Mouse (Mus musculus): ENCODE results near the gene Ext2. TPM values are rescaled to one million over a fixed set of nuclear protein-coding genes. Genes with fewer than 3 reads are reported as not detected.

The Ext2 gene
- polyA plus RNA-seq, 1 experiment from 2014 or later: 77.0 TPM

- WGBS: 89% methylated on average over 3 of the region's 3 CpGs
- H3K4me1 ChIP-seq (ENCODE audit: control insufficient read depth, insufficient read depth, low read length): no peaks in the 10 kb centered on the region; the same call in 1 of the 2 replicates
- no peaks in the 10 kb centered on the region for H3K27me3 ChIP-seq (ENCODE audit: control insufficient read depth, insufficient read depth, low read length)
- H3K9me3 ChIP-seq (ENCODE audit: control insufficient read depth, low read length): no peaks in the 10 kb centered on the region
- ATAC-seq (ENCODE audit: insufficient read depth, low FRiP score, low TSS enrichment) (no peak), DNase-seq (ENCODE audit: low spot score) (no peak)
- no peak overlapping the region for H3K27ac ChIP-seq (ENCODE audit: low read depth, low read length)
- H3K9ac ChIP-seq (ENCODE audit: low read length): no peak overlapping the region
- no peak overlapping the region for H3K4me3 ChIP-seq (ENCODE audit: low read depth, low read length)
- no peaks in the 10 kb centered on the region for H3K36me3 ChIP-seq (ENCODE audit: control insufficient read depth, insufficient read depth, low read length)
- H3K4me2 ChIP-seq (ENCODE audit: low read depth): no peak overlapping the region
Measured at GRCm38 (mm10) chr2:93764211-93764610, 58.2 kb downstream of the Ext2 start.

GRCm38 (mm10) chr2:93760389-93760788 lies 62.0 kb downstream of the Ext2 start:
- H3K36me3 ChIP-seq (ENCODE audit: control insufficient read depth, insufficient read depth, low read length): no peaks in the 10 kb centered on the region
- no peak overlapping the region for H3K4me2 ChIP-seq (ENCODE audit: low read depth)
- no peaks in the 10 kb centered on the region for H3K27me3 ChIP-seq (ENCODE audit: control insufficient read depth, insufficient read depth, low read length)
- no peaks in the 10 kb centered on the region for H3K9me3 ChIP-seq (ENCODE audit: control insufficient read depth, low read length)
- no peak overlapping the region for H3K9ac ChIP-seq (ENCODE audit: low read length)
- ATAC-seq (ENCODE audit: insufficient read depth, low FRiP score, low TSS enrichment): no peak
- no peak overlapping the region for H3K4me3 ChIP-seq (ENCODE audit: low read depth, low read length)
- no peak overlapping the region for H3K27ac ChIP-seq (ENCODE audit: low read depth, low read length)
- no peak for DNase-seq (ENCODE audit: low spot score)
- H3K4me1 ChIP-seq (ENCODE audit: control insufficient read depth, insufficient read depth, low read length): no peaks in the 10 kb centered on the region; the same call in 1 of the 2 replicates
- WGBS: 55% methylated on average over 3 of the region's 3 CpGs

GRCm38 (mm10) chr2:93759173-93759572 lies 63.2 kb downstream of the Ext2 start:
- no peak overlapping the region for H3K9ac ChIP-seq (ENCODE audit: low read length)
- H3K4me2 ChIP-seq (ENCODE audit: low read depth): no peak overlapping the region
- DNase-seq (ENCODE audit: low spot score) (no peak), ATAC-seq (ENCODE audit: insufficient read depth, low FRiP score, low TSS enrichment) (no peak)
- H3K4me1 ChIP-seq (ENCODE audit: control insufficient read depth, insufficient read depth, low read length): no peaks in the 10 kb centered on the region; the same call in 1 of the 2 replicates
- H3K9me3 ChIP-seq (ENCODE audit: control insufficient read depth, low read length): no peaks in the 10 kb centered on the region
- no peaks in the 10 kb centered on the region for H3K27me3 ChIP-seq (ENCODE audit: control insufficient read depth, insufficient read depth, low read length)
- H3K4me3 ChIP-seq (ENCODE audit: low read depth, low read length): no peak overlapping the region
- H3K27ac ChIP-seq (ENCODE audit: low read depth, low read length): no peak overlapping the region
- WGBS: 47% methylated on average over 7 of the region's 7 CpGs
- no peaks in the 10 kb centered on the region for H3K36me3 ChIP-seq (ENCODE audit: control insufficient read depth, insufficient read depth, low read length)

- no peak for DNase-seq (ENCODE audit: low spot score)
- Histone ChIP-seq H3K27ac (ENCODE audit: low read depth, low read length) (no peak overlapping the region), H3K9ac (ENCODE audit: low read length) (no peak overlapping the region), H3K27me3 (ENCODE audit: control insufficient read depth, insufficient read depth, low read length) (no peaks in the 10 kb centered on the region), H3K4me1 (ENCODE audit: control insufficient read depth, insufficient read depth, low read length) (no peaks in the 10 kb centered on the region; the same call in 1 of the 2 replicates), H3K4me2 (ENCODE audit: low read depth) (no peak overlapping the region), H3K36me3 (ENCODE audit: control insufficient read depth, insufficient read depth, low read length) (no peaks in the 10 kb centered on the region), H3K9me3 (ENCODE audit: control insufficient read depth, low read length) (no peaks in the 10 kb centered on the region), H3K4me3 (ENCODE audit: low read depth, low read length) (no peak overlapping the region)
- WGBS: 65% methylated on average over 6 of the region's 6 CpGs
- no peak for ATAC-seq (ENCODE audit: insufficient read depth, low FRiP score, low TSS enrichment)
Measured at GRCm38 (mm10) chr2:93758298-93758697, 64.1 kb downstream of the Ext2 start.

- H3K4me2 ChIP-seq (ENCODE audit: low read depth): no peak overlapping the region
- DNase-seq (ENCODE audit: low spot score) (no peak), ATAC-seq (ENCODE audit: insufficient read depth, low FRiP score, low TSS enrichment) (no peak)
- no peak overlapping the region for H3K4me3 ChIP-seq (ENCODE audit: low read depth, low read length)
- H3K4me1 ChIP-seq (ENCODE audit: control insufficient read depth, insufficient read depth, low read length): no peaks in the 10 kb centered on the region; the same call in 1 of the 2 replicates
- H3K9ac ChIP-seq (ENCODE audit: low read length): no peak overlapping the region
- H3K27ac ChIP-seq (ENCODE audit: low read depth, low read length): no peak overlapping the region
- H3K9me3 ChIP-seq (ENCODE audit: control insufficient read depth, low read length): no peaks in the 10 kb centered on the region
- H3K27me3 ChIP-seq (ENCODE audit: control insufficient read depth, insufficient read depth, low read length): no peaks in the 10 kb centered on the region
- 78% methylated on average over 2 of the region's 2 CpGs for WGBS
- H3K36me3 ChIP-seq (ENCODE audit: control insufficient read depth, insufficient read depth, low read length): no peaks in the 10 kb centered on the region
Measured at GRCm38 (mm10) chr2:93754366-93754765, 68.0 kb downstream of the Ext2 start.

GRCm38 (mm10) chr2:93753147-93753758 lies 69.1 kb downstream of the Ext2 start:
- Histone ChIP-seq H3K9ac (ENCODE audit: low read length) (no peak overlapping the region), H3K9me3 (ENCODE audit: control insufficient read depth, low read length) (no peaks in the 10 kb centered on the region), H3K36me3 (ENCODE audit: control insufficient read depth, insufficient read depth, low read length) (no peaks in the 10 kb centered on the region), H3K4me2 (ENCODE audit: low read depth) (no peak overlapping the region), H3K4me1 (ENCODE audit: control insufficient read depth, insufficient read depth, low read length) (no peaks in the 10 kb centered on the region), H3K27ac (ENCODE audit: low read depth, low read length) (no peak overlapping the region), H3K4me3 (ENCODE audit: low read depth, low read length) (no peak overlapping the region), H3K27me3 (ENCODE audit: control insufficient read depth, insufficient read depth, low read length) (no peaks in the 10 kb centered on the region)
- ATAC-seq (ENCODE audit: insufficient read depth, low FRiP score, low TSS enrichment): no peak
- 72% methylated on average over 6 of the region's 6 CpGs for WGBS
- DNase-seq (ENCODE audit: low spot score): no peak

- Histone ChIP-seq H3K36me3 (ENCODE audit: control insufficient read depth, insufficient read depth, low read length) (no peaks in the 10 kb centered on the region), H3K4me2 (ENCODE audit: low read depth) (no peak overlapping the region), H3K4me1 (ENCODE audit: control insufficient read depth, insufficient read depth, low read length) (peaks cover 4% of the 10 kb centered on the region; the same call in 1 of the 2 replicates), H3K27ac (ENCODE audit: low read depth, low read length) (no peak overlapping the region), H3K27me3 (ENCODE audit: control insufficient read depth, insufficient read depth, low read length) (no peaks in the 10 kb centered on the region), H3K9ac (ENCODE audit: low read length) (no peak overlapping the region), H3K9me3 (ENCODE audit: control insufficient read depth, low read length) (no peaks in the 10 kb centered on the region), H3K4me3 (ENCODE audit: low read depth, low read length) (no peak overlapping the region)
- DNase-seq (ENCODE audit: low spot score) (no peak), ATAC-seq (ENCODE audit: insufficient read depth, low FRiP score, low TSS enrichment) (no peak)
- 96% methylated on average over 4 of the region's 4 CpGs for WGBS
Measured at GRCm38 (mm10) chr2:93749709-93750108, 72.7 kb downstream of the Ext2 start.

GRCm38 (mm10) chr2:93747538-93748126 lies 74.7 kb downstream of the Ext2 start:
- 91% methylated on average over 5 of the region's 5 CpGs for WGBS
- Histone ChIP-seq H3K27ac (ENCODE audit: low read depth, low read length) (no peak overlapping the region), H3K36me3 (ENCODE audit: control insufficient read depth, insufficient read depth, low read length) (no peaks in the 10 kb centered on the region), H3K9ac (ENCODE audit: low read length) (no peak overlapping the region), H3K4me3 (ENCODE audit: low read depth, low read length) (no peak overlapping the region), H3K9me3 (ENCODE audit: control insufficient read depth, low read length) (no peaks in the 10 kb centered on the region), H3K4me2 (ENCODE audit: low read depth) (no peak overlapping the region), H3K27me3 (ENCODE audit: control insufficient read depth, insufficient read depth, low read length) (no peaks in the 10 kb centered on the region), H3K4me1 (ENCODE audit: control insufficient read depth, insufficient read depth, low read length) (peaks cover 13% of the 10 kb centered on the region; the same call in 1 of the 2 replicates)
- ATAC-seq (ENCODE audit: insufficient read depth, low FRiP score, low TSS enrichment) (no peak), DNase-seq (ENCODE audit: low spot score) (no peak)

GRCm38 (mm10) chr2:93746620-93747019 lies 75.7 kb downstream of the Ext2 start:
- H3K9ac ChIP-seq (ENCODE audit: low read length): no peak overlapping the region
- WGBS: 74% methylated on average over 4 of the region's 4 CpGs
- no peak overlapping the region for H3K27ac ChIP-seq (ENCODE audit: low read depth, low read length)
- H3K27me3 ChIP-seq (ENCODE audit: control insufficient read depth, insufficient read depth, low read length): no peaks in the 10 kb centered on the region
- ATAC-seq (ENCODE audit: insufficient read depth, low FRiP score, low TSS enrichment): no peak
- H3K4me1 ChIP-seq (ENCODE audit: control insufficient read depth, insufficient read depth, low read length): peaks cover 13% of the 10 kb centered on the region; the same call in 1 of the 2 replicates
- H3K9me3 ChIP-seq (ENCODE audit: control insufficient read depth, low read length): no peaks in the 10 kb centered on the region
- no peak overlapping the region for H3K4me3 ChIP-seq (ENCODE audit: low read depth, low read length)
- no peak overlapping the region for H3K4me2 ChIP-seq (ENCODE audit: low read depth)
- H3K36me3 ChIP-seq (ENCODE audit: control insufficient read depth, insufficient read depth, low read length): no peaks in the 10 kb centered on the region
- no peak for DNase-seq (ENCODE audit: low spot score)

All from neural tube, embryonic 11.5 days (tissue).